Mouse (Mus musculus) telencephalon, adult 2 months (tissue): Measurements from ENCODE around the gene Zfyve21.

Experiments
- DNase-seq: peaks from one replicate; pipeline ENCODE4 v3.0.0-alpha.2; 2011; ENCODE audit warnings: low read depth, low spot score

Gene Zfyve21

GRCm38 (mm10) chr12:111798493-111798892, 15.5 kb upstream of the Zfyve21 start:
- no peak for DNase-seq

GRCm38 (mm10) chr12:111800459-111801183, 13.3 kb upstream of the Zfyve21 start:
- no peak for DNase-seq

- no peak for DNase-seq
Observed at GRCm38 (mm10) chr12:111803538-111803937, 10.4 kb upstream of the Zfyve21 start.

GRCm38 (mm10) chr12:111808775-111809174, 5.2 kb upstream of the Zfyve21 start:
- no peak for DNase-seq

GRCm38 (mm10) chr12:111809762-111810161, 4.2 kb upstream of the Zfyve21 start:
- peak; percentile 54 for DNase-seq

- no peak for DNase-seq
Observed at GRCm38 (mm10) chr12:111812075-111812474, 1.9 kb upstream of the Zfyve21 start.

- no peak for DNase-seq
Observed at GRCm38 (mm10) chr12:111812611-111813010, 1.4 kb upstream of the Zfyve21 start.

GRCm38 (mm10) chr12:111813111-111813765, 732 bp upstream of the Zfyve21 start:
- DNase-seq = no peak

GRCm38 (mm10) chr12:111814769-111815762, 1.1 kb downstream of the Zfyve21 start:
- no peak for DNase-seq

- peak; percentile 64 for DNase-seq
Observed at GRCm38 (mm10) chr12:111816528-111816927, 2.6 kb downstream of the Zfyve21 start.

- DNase-seq = no peak
Observed at GRCm38 (mm10) chr12:111816967-111817366, 3.0 kb downstream of the Zfyve21 start.

- DNase-seq = no peak
Observed at GRCm38 (mm10) chr12:111817991-111818390, 4.0 kb downstream of the Zfyve21 start.

GRCm38 (mm10) chr12:111819936-111820335, 6.0 kb downstream of the Zfyve21 start:
- no peak for DNase-seq

- no peak for DNase-seq
Observed at GRCm38 (mm10) chr12:111820708-111821107, 6.7 kb downstream of the Zfyve21 start.

GRCm38 (mm10) chr12:111821931-111822330, 8.0 kb downstream of the Zfyve21 start:
- DNase-seq = no peak

- DNase-seq = no peak
Observed at GRCm38 (mm10) chr12:111827556-111827955, 13.6 kb downstream of the Zfyve21 start.

- DNase-seq = peak; percentile 65
Observed at GRCm38 (mm10) chr12:111829447-111829846, 15.5 kb downstream of the Zfyve21 start.

GRCm38 (mm10) chr12:111829954-111830353, 16.0 kb downstream of the Zfyve21 start:
- no peak for DNase-seq

GRCm38 (mm10) chr12:111830375-111830774, 16.4 kb downstream of the Zfyve21 start:
- no peak for DNase-seq

GRCm38 (mm10) chr12:111832643-111833042, 18.7 kb downstream of the Zfyve21 start:
- no peak for DNase-seq

GRCm38 (mm10) chr12:111833457-111833856, 19.5 kb downstream of the Zfyve21 start:
- no peak for DNase-seq
